Comparison of ENCODE assay signal across 22 mouse cellular contexts in genomic region chr2:20203011-20203410, GRCm38 (mm10).
DNase-seq lines count a peak whose midpoint lies in the region; ATAC-seq and TF ChIP-seq lines count a peak whose summit lies in the region.
"Had no signal": no experiment of that assay in that cellular context is flagged by ENCODE, and none has a peak within 500 bp of the region (broad histone marks: within the 10 kb centered on the region; RNA-seq: fewer than 3 reads in every experiment).

No protein-coding gene starts in this region.

- no peaks in the 10 kb centered on the region for H3K9me3 ChIP-seq in heart, embryonic 11.5 days (replicated peaks; ENCODE audit: control insufficient read depth, low read length)
- no peaks in the 10 kb centered on the region for H3K9me3 ChIP-seq in heart, postnatal 0 days (replicated peaks; ENCODE audit: control insufficient read depth, low read length)
- H3K9me3 ChIP-seq: heart, embryonic 13.5 days; hindbrain, embryonic 15.5 days had no signal

- peak overlapping the region; percentile 37 for H3K4me3 ChIP-seq in heart, adult 2 months
- H3K4me3 ChIP-seq in heart, embryonic 11.5 days (ENCODE audit: low read depth, low read length), result no peak overlapping the region
- no peak overlapping the region for H3K4me3 ChIP-seq in heart, postnatal 0 days (ENCODE audit: low read depth, low read length)
- H3K4me3 ChIP-seq: gastrocnemius, adult 2 months; heart, embryonic 13.5 days; hindbrain, embryonic 15.5 days had no signal

- 70% methylated on average over 7 of the region's 7 CpGs for WGBS in heart, adult 2 months
- 82% methylated on average over 7 of the region's 7 CpGs for WGBS in heart, embryonic 11.5 days (ENCODE audit: insufficient replicate concordance)
- WGBS in heart, postnatal 0 days, result 57% methylated on average over 7 of the region's 7 CpGs

- H3K27me3 ChIP-seq in heart, adult 2 months (ENCODE audit: control insufficient read depth, insufficient read depth, low read length), result no peaks in the 10 kb centered on the region
- H3K27me3 ChIP-seq in heart, embryonic 11.5 days (ENCODE audit: control insufficient read depth, insufficient read depth, low read length), result no peaks in the 10 kb centered on the region
- H3K27me3 ChIP-seq in heart, postnatal 0 days (ENCODE audit: control insufficient read depth, insufficient read depth, low read length), result no peaks in the 10 kb centered on the region
- H3K27me3 ChIP-seq: heart, embryonic 13.5 days; hindbrain, embryonic 15.5 days had no signal

- intact Hi-C loops in heart, adult 2 months (cut with DNase I), result no loop called here
- intact Hi-C loops in heart, postnatal 25 days (cut with DNase I), result loop anchor here (5.0 kb wide), 1 partner anchor 36 kb away; no protein-coding TSS in a partner anchor

- H3K36me3 ChIP-seq in heart, adult 2 months (ENCODE audit: control insufficient read depth, insufficient read depth, low read length), result no peaks in the 10 kb centered on the region
- H3K36me3 ChIP-seq in heart, embryonic 11.5 days (ENCODE audit: control insufficient read depth, insufficient read depth, low read length), result no peaks in the 10 kb centered on the region
- H3K36me3 ChIP-seq in heart, postnatal 0 days (replicated peaks; ENCODE audit: control insufficient read depth, insufficient read depth, low read length), result no peaks in the 10 kb centered on the region
- H3K36me3 ChIP-seq: heart, embryonic 13.5 days; hindbrain, embryonic 15.5 days had no signal

- no peak for ATAC-seq in heart, embryonic 11.5 days (replicated peaks; ENCODE audit: insufficient number of reproducible peaks, low FRiP score, low TSS enrichment)
- peak; percentile 49; the same call in 1 of the 2 replicates for ATAC-seq in heart, postnatal 0 days (ENCODE audit: insufficient read depth, low read depth)
- ATAC-seq: activated CD4-positive, CD25-positive, alpha-beta regulatory T cell, adult 4 months; CD4-positive, CD25-positive, alpha-beta regulatory T cell, adult 4 months; forebrain, embryonic 14.5 days; forebrain, postnatal 0 days; intestine, postnatal 0 days had no signal

- no peaks in the 10 kb centered on the region for H3K79me2 ChIP-seq in heart, adult 2 months (replicated peaks; ENCODE audit: control insufficient read depth, insufficient read depth, low read length)

- no peak overlapping the region for H3K4me2 ChIP-seq in heart, embryonic 11.5 days
- H3K4me2 ChIP-seq in heart, postnatal 0 days (ENCODE audit: low read depth, low read length), result no peak overlapping the region
- H3K4me2 ChIP-seq: heart, embryonic 13.5 days; hindbrain, embryonic 15.5 days had no signal

- no peaks in the 10 kb centered on the region for H3K4me1 ChIP-seq in heart, adult 2 months (ENCODE audit: control insufficient read depth, insufficient read depth, low read length)
- H3K4me1 ChIP-seq in heart, embryonic 11.5 days (ENCODE audit: control insufficient read depth, insufficient read depth, low read length), result no peaks in the 10 kb centered on the region
- H3K4me1 ChIP-seq in heart, postnatal 0 days (ENCODE audit: control insufficient read depth, insufficient read depth), result peaks cover 11% of the 10 kb centered on the region; the same call in 1 of the 2 replicates
- H3K4me1 ChIP-seq: heart, embryonic 13.5 days; hindbrain, embryonic 15.5 days had no signal

- peak overlapping the region; percentile 16 for H3K9ac ChIP-seq in heart, adult 2 months (ENCODE audit: low read depth, low read length)
- no peak overlapping the region for H3K9ac ChIP-seq in heart, embryonic 11.5 days (ENCODE audit: low read depth, low read length)
- H3K9ac ChIP-seq in heart, postnatal 0 days (replicated peaks; ENCODE audit: low read depth, low read length), result no peak overlapping the region
- H3K9ac ChIP-seq: forebrain, postnatal 0 days; heart, embryonic 13.5 days; hindbrain, embryonic 15.5 days had no signal

- TF ChIP-seq CTCF in heart, adult 2 months (IDR thresholded peaks at IDR 0.05), result no peak
- TF ChIP-seq CTCF in heart, postnatal 0 days (IDR thresholded peaks at IDR 0.05; ENCODE audit: low read depth), result no peak

- DNase-seq in heart, adult 2 months, result peak; percentile 28 to 42
- DNase-seq in heart, postnatal 0 days (ENCODE audit: low spot score), result no peak
- DNase-seq in heart, postnatal 25 days (ENCODE audit: low spot score), result peak; percentile 1
- no peak for DNase-seq in T-cell, adult 2 months (ENCODE audit: low spot score)
- no peak for DNase-seq in cerebellum, adult 18-20 months
- DNase-seq in layer of hippocampus, adult 18-20 months (ENCODE audit: low spot score in 2 of 2), result no peak
- DNase-seq: adrenal gland, adult 8-10 months; adrenal gland, postnatal 25 days; cerebellum, adult 11-12 months; cerebellum, adult 9-10 months; cerebellum, postnatal 14 days; forebrain, postnatal 0 days; gastrocnemius, adult 2 months; gastrocnemius, postnatal 14 days; kidney, adult 2 months had no signal

- no peak for TF ChIP-seq EP300 in heart, adult 2 months (IDR thresholded peaks at IDR 0.05; ENCODE audit: insufficient read depth, low read depth, low read length)
- no peak for TF ChIP-seq EP300 in heart, postnatal 0 days (IDR thresholded peaks at IDR 0.05; ENCODE audit: low read depth)

- peak overlapping the region; percentile 71 for H3K27ac ChIP-seq in heart, adult 2 months
- no peak overlapping the region for H3K27ac ChIP-seq in heart, embryonic 11.5 days (ENCODE audit: low read depth, low read length)
- H3K27ac ChIP-seq in heart, postnatal 0 days (ENCODE audit: low read depth), result no peak overlapping the region
- H3K27ac ChIP-seq: gastrocnemius, adult 2 months; heart, embryonic 13.5 days; hindbrain, embryonic 15.5 days had no signal

- TF ChIP-seq POLR2A in heart, adult 2 months (IDR thresholded peaks at IDR 0.05; ENCODE audit: insufficient read depth, low read depth, low read length), result peak; percentile 21; the same call in 1 of the 2 replicates

Comparison
In these comparisons a context has a peak if more than half of its experiments do, and no peak if none do; other contexts are left out.
1. DNase-seq: peak in heart, adult 2 months (2 of 2) and heart, postnatal 25 days (single experiment); none in heart, postnatal 0 days (single experiment), T-cell, adult 2 months (single experiment), cerebellum, adult 18-20 months (0 of 2) and layer of hippocampus, adult 18-20 months (0 of 2).